Mouse (Mus musculus) G1E (cell line): ENCODE measurements around the gene 2010111I01Rik.

Experiments
- CTCF ChIP-seq: IDR thresholded peaks from 2 replicates; pipeline ENCODE4 v1.5.1; 2012; ENCODE audit warnings: low read depth, low read length, inconsistent platforms, mixed read lengths
- GATA1 ChIP-seq: IDR thresholded peaks from 2 replicates; pipeline ENCODE4 v1.6.1; 2012; ENCODE audit warnings: borderline replicate concordance, low read length, inconsistent platforms, mixed read lengths

DNA sequence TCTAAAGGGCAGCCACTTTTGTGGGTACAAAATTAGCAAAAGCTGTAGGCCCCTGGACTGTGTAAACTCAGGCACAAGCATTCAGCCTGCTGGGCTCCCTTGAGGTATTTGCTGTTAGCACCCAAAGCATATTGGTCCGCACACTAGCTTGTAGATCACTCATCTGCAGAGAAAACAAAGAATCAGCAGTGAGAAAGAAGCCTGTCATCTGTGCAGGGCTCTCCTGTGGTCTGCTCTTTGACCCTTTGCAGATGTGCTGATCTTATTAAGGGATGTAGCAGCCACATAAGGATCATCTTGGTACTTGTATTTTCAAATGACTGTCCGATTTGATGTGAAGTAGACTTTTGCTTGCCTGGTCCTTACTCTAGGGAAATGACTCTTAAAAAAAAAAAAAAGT lies 126.6 kb downstream of the 2010111I01Rik start:
- no peak for TF ChIP-seq CTCF
- no peak for TF ChIP-seq GATA1
